ENCODE assay signal across 23 mouse cellular contexts in genomic region chr16:57247464-57247863, GRCm38 (mm10). TPM values are rescaled to one million over a fixed set of nuclear protein-coding genes. Genes with fewer than 3 reads are reported as not detected.
DNase-seq lines count a peak whose midpoint lies in the region; ATAC-seq and TF ChIP-seq lines count a peak whose summit lies in the region.
"Had no signal": no experiment of that assay in that cellular context is flagged by ENCODE, and none has a peak within 500 bp of the region (broad histone marks: within the 10 kb centered on the region; RNA-seq: fewer than 3 reads in every experiment).

No protein-coding gene starts in this region.

- H3K79me2 ChIP-seq in CH12.LX (replicated peaks; ENCODE audit: control insufficient read depth, extremely low read depth, insufficient read depth, poor library complexity, severe bottlenecking): no peaks in the 10 kb centered on the region

- dilution Hi-C loops in CH12.LX (cut with MboI; ENCODE audit: extremely low pct_ligation_motif_present, extremely low pct_unique_long_range_greater_than_20kb, low sequenced_read_pairs): loop anchor here (25.0 kb wide), 1 partner anchor 365 kb away; the partner anchor contains the start of gene Cmss1

- no peak overlapping the region for H3K4me2 ChIP-seq in CH12.LX (ENCODE audit: insufficient read depth, low read depth, poor library complexity, severe bottlenecking)
- H3K4me2 ChIP-seq: embryonic facial prominence, embryonic 12.5 days; forebrain, embryonic 13.5 days; forebrain, embryonic 15.5 days had no signal

- peaks cover 36% of the 10 kb centered on the region for H3K4me1 ChIP-seq in megakaryocyte, embryonic 14.5 days
- H3K4me1 ChIP-seq in CH12.LX (ENCODE audit: control insufficient read depth in 1 of 2, insufficient read depth in 2 of 2) (peaks cover 5 to 18% of the 10 kb centered on the region in 2 experiments; a peak in 3 of 4 replicates), ES-E14 (ENCODE audit: control insufficient read depth in 2 of 2, insufficient read depth in 2 of 2, low read length in 2 of 2, poor library complexity in 1 of 2) (peaks cover 3 to 13% of the 10 kb centered on the region in 2 experiments)
- H3K4me1 ChIP-seq: forebrain, embryonic 13.5 days; forebrain, embryonic 15.5 days had no signal

- ATAC-seq in megakaryocyte, adult 5-6 weeks (ENCODE audit: poor library complexity, severe bottlenecking): no peak
- ATAC-seq: activated CD4-positive, CD25-positive, alpha-beta regulatory T cell, adult 4 months; forebrain, embryonic 13.5 days; forebrain, embryonic 15.5 days; forebrain, postnatal 0 days; Patski had no signal

- no peak for TF ChIP-seq RAD21 in CH12.LX (IDR thresholded peaks at IDR 0.05; ENCODE audit: low read depth, low read length)

- in situ Hi-C loops in CH12.LX (cut with MboI; ENCODE audit: low pct_ligation_motif_present, low pct_unique_long_range_greater_than_20kb, low sequenced_read_pairs): loop anchor here (5.0 to 10.0 kb wide), 3 partner anchors 150 to 360 kb away; partner anchors contain the start of gene Cmss1
- in situ Hi-C loops in ES-E14 (cut with MboI; ENCODE audit: low sequenced_read_pairs in 2 of 2, unreplicated experiment in 2 of 2): loop anchor here in 1 of 2 experiments (25.0 kb wide), 1 partner anchor 340 kb away; no protein-coding TSS in a partner anchor

- TF ChIP-seq EP300 in CH12.LX (IDR thresholded peaks at IDR 0.05; ENCODE audit: low read length): no peak

- H3K9me3 ChIP-seq in megakaryocyte, embryonic 14.5 days: peaks cover 10% of the 10 kb centered on the region; the same call in 1 of the 2 replicates
- peaks cover 6% of the 10 kb centered on the region for H3K9me3 ChIP-seq in CH12.LX (replicated peaks; ENCODE audit: low read length)
- H3K9me3 ChIP-seq in ES-E14 (ENCODE audit: control insufficient read depth, insufficient read depth, low read depth, low read length): no peaks in the 10 kb centered on the region
- H3K9me3 ChIP-seq: embryonic facial prominence, embryonic 10.5 days; embryonic facial prominence, embryonic 12.5 days; forebrain, embryonic 13.5 days; forebrain, embryonic 15.5 days had no signal

- no peaks in the 10 kb centered on the region for H3K27me3 ChIP-seq in megakaryocyte, embryonic 14.5 days (replicated peaks)
- peaks cover 2% of the 10 kb centered on the region for H3K27me3 ChIP-seq in CH12.LX (replicated peaks)
- H3K27me3 ChIP-seq: embryonic facial prominence, embryonic 12.5 days; forebrain, embryonic 15.5 days; Patski had no signal

- H3K36me3 ChIP-seq in megakaryocyte, embryonic 14.5 days (replicated peaks; ENCODE audit: low read length): no peaks in the 10 kb centered on the region
- H3K36me3 ChIP-seq in CH12.LX (replicated peaks in 1 of 2; ENCODE audit: control insufficient read depth in 1 of 2, insufficient read depth in 1 of 2, low read length in 1 of 2) (no peaks in the 10 kb centered on the region), ES-E14 (ENCODE audit: control insufficient read depth, insufficient read depth, low read length, poor library complexity, severe bottlenecking) (no peaks in the 10 kb centered on the region)
- H3K36me3 ChIP-seq: embryonic facial prominence, embryonic 10.5 days; embryonic facial prominence, embryonic 12.5 days; forebrain, embryonic 15.5 days had no signal

- TF ChIP-seq CTCF in CH12.LX (conservative IDR thresholded peaks at IDR 0.05 in 1 of 2, IDR thresholded peaks at IDR 0.05 in 1 of 2; ENCODE audit: low read depth in 2 of 2, low read length in 2 of 2): no peak

- peak overlapping the region; percentile 47 for H3K4me3 ChIP-seq in megakaryocyte, embryonic 14.5 days (replicated peaks)
- H3K4me3 ChIP-seq in CH12.LX (replicated peaks in 1 of 3; ENCODE audit: low read depth in 2 of 3, low read length in 2 of 3, poor library complexity in 1 of 3): no peak overlapping the region
- H3K4me3 ChIP-seq in ES-E14 (ENCODE audit: insufficient read depth in 1 of 2, low read depth in 1 of 2, low read length in 2 of 2, poor library complexity in 1 of 2, severe bottlenecking in 1 of 2): no peak overlapping the region
- H3K4me3 ChIP-seq: embryonic facial prominence, embryonic 10.5 days; embryonic facial prominence, embryonic 12.5 days; forebrain, embryonic 13.5 days; forebrain, embryonic 15.5 days had no signal

- no peak for TF ChIP-seq POLR2A in CH12.LX (IDR thresholded peaks at IDR 0.05; ENCODE audit: low read depth, low read length)

- H3K27ac ChIP-seq in CH12.LX (ENCODE audit: insufficient read depth, low read depth) (no peak overlapping the region), ES-E14 (ENCODE audit: insufficient read depth, low read depth, low read length, poor library complexity, severe bottlenecking) (no peak overlapping the region)
- H3K27ac ChIP-seq: embryonic facial prominence, embryonic 10.5 days; embryonic facial prominence, embryonic 12.5 days; forebrain, embryonic 13.5 days; forebrain, embryonic 15.5 days had no signal

- DNase-seq in CH12.LX (ENCODE audit: extremely low read depth) (no peak), ES-E14 (ENCODE audit: low read depth, low spot score) (no peak)
- no peak for DNase-seq in adrenal gland, postnatal 25 days
- no peak for DNase-seq in adrenal gland, adult 18-20 months (ENCODE audit: low spot score in 2 of 2)
- DNase-seq: adrenal gland, adult 2 months; adrenal gland, postnatal 10 days; adrenal gland, postnatal 36 days; cerebellum, adult 11-12 months; cerebellum, adult 2 months; cerebellum, adult 9-10 months; cerebellum, postnatal 10 days; cerebellum, postnatal 25 days; forebrain, postnatal 0 days had no signal

- H3K9ac ChIP-seq in CH12.LX (ENCODE audit: insufficient read depth, low read depth) (no peak overlapping the region), ES-E14 (ENCODE audit: insufficient read depth, low read depth, low read length, poor library complexity, severe bottlenecking) (no peak overlapping the region)
- H3K9ac ChIP-seq: embryonic facial prominence, embryonic 12.5 days; forebrain, embryonic 13.5 days; forebrain, embryonic 15.5 days; forebrain, postnatal 0 days had no signal

TF ChIP-seq in CH12.LX, 34 proteins besides CTCF, POLR2A, EP300 and RAD21:
- TF ChIP-seq MAFK (IDR thresholded peaks at IDR 0.05; ENCODE audit: insufficient replicate concordance, low read length): peak; percentile 88
- TF ChIP-seq CHD1 (IDR thresholded peaks at IDR 0.05; ENCODE audit: low read depth, low read length): no peak

TF ChIP-seq in ES-E14, 5 proteins besides CTCF, POLR2A, EP300 and RAD21:
- no peak for TF ChIP-seq ZC3H11A (IDR thresholded peaks at IDR 0.05; ENCODE audit: borderline replicate concordance, low read depth, low read length)
- TF ChIP-seq MAFK (IDR thresholded peaks at IDR 0.05; ENCODE audit: insufficient read depth, low read depth, low read length): peak; percentile 70; the same call in 1 of the 2 replicates

RNA-seq across cellular contexts. Expression of gene Tbc1d23, which starts 16.2 kb away (rescaled TPM):
- polyA plus RNA-seq in megakaryocyte, embryonic 14.5 days (2012; ENCODE audit: insufficient read depth, low replicate concordance): 0.36 TPM in 1 of 2 replicates, not detected in the other
- 60.3 and 71.3 TPM in 2 replicates for total RNA-seq in megakaryocyte, adult 5-6 weeks (2015)
- 69.3 and 70.1 TPM in 2 replicates for total RNA-seq in megakaryocyte, adult 5-6 weeks (2017)
- total RNA-seq in CH12.LX (2012; rRNA removed) (21.2 and 24.4 TPM in 2 replicates), CH12.LX (2014; rRNA removed) (38.8 and 42.5 TPM in 2 replicates), ES-E14 (2012; rRNA removed) (31.1 and 38.4 TPM in 2 replicates)
- polyA plus RNA-seq in CH12.LX (2012; ENCODE audit: insufficient read length, low read depth): 24.7 and 31.5 TPM in 2 replicates
- 35.1 and 45.1 TPM in 2 replicates for total RNA-seq in adrenal gland, postnatal 25 days (2021)
- 10 to 100 TPM; 33.9 to 34.3 TPM for total RNA-seq in adrenal gland, adult 18-20 months (2021)

RNA-seq across cellular contexts. Expression of gene Tmem30c, which starts 45.2 kb away (rescaled TPM):
- not detected in 2 replicates for polyA plus RNA-seq in megakaryocyte, embryonic 14.5 days (2012; ENCODE audit: insufficient read depth, low replicate concordance)
- not detected in 2 replicates for total RNA-seq in megakaryocyte, adult 5-6 weeks (2015)
- not detected in 2 replicates for total RNA-seq in megakaryocyte, adult 5-6 weeks (2017)
- total RNA-seq in CH12.LX (2012; rRNA removed) (not detected in 2 replicates), CH12.LX (2014; rRNA removed) (0.07 TPM in 1 of 2 replicates, not detected in the other), ES-E14 (2012; rRNA removed) (0.04 and 0.11 TPM in 2 replicates)
- 0.16 TPM in 2 replicates for polyA plus RNA-seq in CH12.LX (2012; ENCODE audit: insufficient read length, low read depth)
- not detected in 2 replicates for total RNA-seq in adrenal gland, postnatal 25 days (2021)
- total RNA-seq in adrenal gland, adult 18-20 months (2021): not detected
- total RNA-seq: adrenal gland, adult 2 months; adrenal gland, postnatal 10 days; adrenal gland, postnatal 36 days had no signal
- polyA plus RNA-seq: activated CD4-positive, CD25-positive, alpha-beta regulatory T cell, adult 4 months; adrenal gland, adult 2 months; C2C12; embryonic facial prominence, embryonic 14.5 days; Patski had no signal
